Mouse (Mus musculus): Measurements from ENCODE around the gene Irf2. TPM values are rescaled to one million over a fixed set of nuclear protein-coding genes. Genes with fewer than 3 reads are reported as not detected.

Gene Irf2
- polyA plus RNA-seq, 1 experiment from 2014 or later = 6.4 TPM

DNA sequence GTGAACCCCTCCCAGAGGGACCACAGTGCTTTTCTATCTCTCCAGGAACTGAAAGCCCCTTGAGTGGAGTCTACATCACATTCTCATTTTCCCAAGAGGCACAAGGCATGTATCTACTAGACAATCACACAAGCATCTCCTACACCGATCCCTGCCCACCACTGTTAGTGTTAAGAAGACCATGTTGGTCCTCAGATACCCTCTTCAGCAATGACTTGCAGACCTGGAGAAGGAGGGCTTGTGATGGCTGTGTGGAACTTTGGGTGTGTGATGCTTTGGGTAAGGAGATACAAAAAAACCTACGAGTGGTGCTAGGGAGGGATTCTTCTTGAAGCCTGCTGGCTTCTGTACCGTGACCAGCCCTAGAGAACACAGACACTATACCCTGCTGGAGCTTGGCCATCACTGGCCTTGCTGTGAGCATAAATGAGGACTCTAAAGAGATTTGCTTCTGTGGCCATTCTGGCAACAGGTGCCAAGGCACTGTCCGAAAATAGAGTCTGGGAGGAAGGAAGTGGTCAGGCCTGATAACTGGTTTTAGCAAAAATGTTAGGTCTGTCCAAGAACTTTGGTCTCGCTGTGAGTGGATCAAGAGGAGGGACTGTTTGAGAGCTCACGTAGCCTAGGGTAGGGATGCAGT lies 110.8 kb downstream of the Irf2 start:
- Histone ChIP-seq H3K36me3 (ENCODE audit: control insufficient read depth, insufficient read depth, low read length) (no peaks in the 10 kb centered on the region), H3K9me3 (ENCODE audit: control insufficient read depth, low read length) (no peaks in the 10 kb centered on the region), H3K4me1 (ENCODE audit: control insufficient read depth, insufficient read depth, low read length) (no peaks in the 10 kb centered on the region), H3K27ac (replicated peaks; ENCODE audit: low read depth, low read length) (no peak overlapping the region), H3K4me2 (ENCODE audit: low read length) (no peak overlapping the region), H3K27me3 (ENCODE audit: control insufficient read depth, insufficient read depth, low read length) (no peaks in the 10 kb centered on the region), H3K4me3 (replicated peaks; ENCODE audit: low read depth, low read length) (no peak overlapping the region), H3K9ac (replicated peaks; ENCODE audit: low read length) (no peak overlapping the region)
- DNase-seq = no peak
- no peak for ATAC-seq (ENCODE audit: low FRiP score, low TSS enrichment)
- 92% methylated on average over 6 of the region's 6 CpGs for WGBS

DNA sequence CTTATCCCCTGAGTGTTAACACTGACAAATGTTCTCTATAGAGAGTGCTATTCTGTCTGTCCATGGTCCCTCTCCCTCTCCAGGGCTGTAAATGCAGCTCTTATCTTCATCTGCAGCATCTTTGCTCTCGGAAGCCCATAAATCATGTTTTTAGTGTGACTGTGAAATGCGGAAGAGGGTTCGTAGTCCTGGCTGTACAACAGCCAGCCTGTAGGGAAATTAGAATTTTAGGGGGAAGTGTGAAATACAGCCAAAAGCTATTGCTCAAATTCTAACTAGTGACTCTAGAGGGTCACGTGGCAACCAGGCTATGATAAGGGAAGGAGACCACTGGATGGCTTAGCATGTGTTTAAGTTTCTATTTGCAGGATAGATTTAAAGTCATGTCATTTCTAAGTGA lies 112.0 kb downstream of the Irf2 start:
- 81% methylated on average over 4 of the region's 4 CpGs for WGBS
- Histone ChIP-seq H3K27me3 (ENCODE audit: control insufficient read depth, insufficient read depth, low read length) (no peaks in the 10 kb centered on the region), H3K36me3 (ENCODE audit: control insufficient read depth, insufficient read depth, low read length) (no peaks in the 10 kb centered on the region)

DNA sequence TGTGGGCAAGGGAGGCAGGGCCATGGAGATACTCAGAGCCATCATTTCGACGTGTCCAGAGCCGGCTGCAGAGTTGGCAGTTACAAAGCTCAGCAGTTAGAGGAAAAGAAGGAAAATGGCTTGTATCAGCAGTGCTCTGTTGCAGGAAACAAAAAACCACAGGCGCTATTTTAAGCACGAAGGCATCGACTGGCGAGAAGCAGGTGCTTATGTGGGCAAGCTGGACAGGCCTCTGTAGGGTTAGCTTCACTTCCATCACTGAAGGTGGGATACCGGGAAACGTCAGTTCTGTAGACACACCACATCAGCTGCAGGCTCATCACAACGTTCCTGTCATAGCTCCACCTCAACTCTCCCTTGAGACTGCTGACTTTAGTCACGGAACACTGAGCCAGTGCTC lies 112.8 kb downstream of the Irf2 start:
- H3K36me3 ChIP-seq (ENCODE audit: control insufficient read depth, insufficient read depth, low read length) = no peaks in the 10 kb centered on the region
- no peak overlapping the region for H3K9ac ChIP-seq (replicated peaks; ENCODE audit: low read length)
- no peak overlapping the region for H3K4me3 ChIP-seq (replicated peaks; ENCODE audit: low read depth, low read length)
- no peaks in the 10 kb centered on the region for H3K27me3 ChIP-seq (ENCODE audit: control insufficient read depth, insufficient read depth, low read length)
- H3K27ac ChIP-seq (replicated peaks; ENCODE audit: low read depth, low read length) = no peak overlapping the region
- no peaks in the 10 kb centered on the region for H3K9me3 ChIP-seq (ENCODE audit: control insufficient read depth, low read length)
- DNase-seq (no peak), ATAC-seq (ENCODE audit: low FRiP score, low TSS enrichment) (no peak)
- WGBS = 90% methylated on average over 11 of the region's 11 CpGs
- H3K4me2 ChIP-seq (ENCODE audit: low read length) = no peak overlapping the region
- H3K4me1 ChIP-seq (ENCODE audit: control insufficient read depth, insufficient read depth, low read length) = no peaks in the 10 kb centered on the region

More for the DNA sequence above, 112.0 kb downstream of the Irf2 start:
- ATAC-seq (ENCODE audit: low FRiP score, low TSS enrichment) (no peak), DNase-seq (no peak)
- no peaks in the 10 kb centered on the region for H3K9me3 ChIP-seq (ENCODE audit: control insufficient read depth, low read length)
- no peak overlapping the region for H3K4me2 ChIP-seq (ENCODE audit: low read length)
- no peaks in the 10 kb centered on the region for H3K4me1 ChIP-seq (ENCODE audit: control insufficient read depth, insufficient read depth, low read length)
- H3K9ac ChIP-seq (replicated peaks; ENCODE audit: low read length) = no peak overlapping the region
- no peak overlapping the region for H3K4me3 ChIP-seq (replicated peaks; ENCODE audit: low read depth, low read length)
- H3K27ac ChIP-seq (replicated peaks; ENCODE audit: low read depth, low read length) = no peak overlapping the region

DNA sequence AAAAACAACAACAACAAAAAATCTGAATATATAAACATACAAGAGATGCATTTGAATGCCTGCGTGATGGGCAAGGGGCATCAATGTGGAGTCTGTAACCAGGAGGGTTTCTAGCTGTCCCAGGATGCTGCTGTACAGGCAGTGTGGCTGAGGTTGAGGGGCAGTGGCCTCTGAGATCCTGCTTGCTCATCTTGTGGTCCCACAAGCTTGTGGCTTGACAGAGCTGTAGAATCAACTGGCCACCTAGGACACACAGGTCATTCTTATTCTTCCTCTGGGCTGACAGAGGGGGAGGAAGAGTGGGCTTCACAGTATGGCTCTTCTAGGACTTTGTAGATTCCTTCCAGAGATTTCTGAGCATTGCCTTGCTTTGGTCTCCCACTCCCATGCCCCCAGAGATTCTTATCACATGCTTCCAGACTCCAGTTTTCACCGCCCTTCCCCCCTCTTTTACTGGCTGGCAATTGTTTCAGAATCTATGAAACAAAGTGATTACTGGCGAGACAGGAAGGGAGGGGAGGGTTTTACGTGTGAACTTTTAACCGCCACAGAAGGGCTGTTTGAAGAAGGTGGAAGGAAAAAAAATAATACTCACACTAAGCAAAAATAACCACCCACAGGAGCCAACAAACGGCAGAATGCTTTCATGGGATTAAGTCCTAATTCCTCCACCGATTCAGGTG lies 119.8 kb downstream of the Irf2 start:
- 35% methylated on average over 7 of the region's 7 CpGs for WGBS
- no peaks in the 10 kb centered on the region for H3K9me3 ChIP-seq (ENCODE audit: control insufficient read depth, low read length)
- ATAC-seq (ENCODE audit: low FRiP score, low TSS enrichment) (no peak), DNase-seq (peak; percentile 42)
- no peaks in the 10 kb centered on the region for H3K36me3 ChIP-seq (ENCODE audit: control insufficient read depth, insufficient read depth, low read length)
- no peak overlapping the region for H3K4me2 ChIP-seq (ENCODE audit: low read length)
- H3K27ac ChIP-seq (replicated peaks; ENCODE audit: low read depth, low read length) = peak overlapping the region; percentile 37; the same call in 1 of the 2 replicates
- no peak overlapping the region for H3K9ac ChIP-seq (replicated peaks; ENCODE audit: low read length)
- no peaks in the 10 kb centered on the region; the same call in 1 of the 2 replicates for H3K4me1 ChIP-seq (ENCODE audit: control insufficient read depth, insufficient read depth, low read length)
- no peak overlapping the region for H3K4me3 ChIP-seq (replicated peaks; ENCODE audit: low read depth, low read length)
- H3K27me3 ChIP-seq (ENCODE audit: control insufficient read depth, insufficient read depth, low read length) = no peaks in the 10 kb centered on the region

DNA sequence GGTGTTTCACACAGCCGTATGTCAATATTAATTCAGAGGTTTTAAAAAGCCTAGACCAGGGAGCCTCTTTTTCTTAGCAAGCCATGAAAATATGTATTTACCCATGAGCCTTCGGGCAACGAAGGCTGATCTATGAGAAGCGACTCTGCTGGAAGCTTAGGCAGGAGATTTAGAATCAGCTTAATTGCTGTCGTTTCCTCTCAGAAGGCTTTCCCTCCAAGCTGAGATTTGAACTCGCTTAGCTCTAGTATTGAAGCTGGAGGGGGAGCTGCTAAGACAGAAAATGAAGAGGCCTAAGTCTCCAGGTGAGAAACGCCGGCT lies 120.3 kb downstream of the Irf2 start:
- Histone ChIP-seq H3K9me3 (ENCODE audit: control insufficient read depth, low read length) (no peaks in the 10 kb centered on the region), H3K4me2 (ENCODE audit: low read length) (no peak overlapping the region), H3K27me3 (ENCODE audit: control insufficient read depth, insufficient read depth, low read length) (no peaks in the 10 kb centered on the region), H3K27ac (replicated peaks; ENCODE audit: low read depth, low read length) (peak overlapping the region; percentile 37; the same call in 1 of the 2 replicates), H3K9ac (replicated peaks; ENCODE audit: low read length) (no peak overlapping the region; the same call in 1 of the 2 replicates), H3K4me1 (ENCODE audit: control insufficient read depth, insufficient read depth, low read length) (no peaks in the 10 kb centered on the region; the same call in 1 of the 2 replicates), H3K36me3 (ENCODE audit: control insufficient read depth, insufficient read depth, low read length) (no peaks in the 10 kb centered on the region), H3K4me3 (replicated peaks; ENCODE audit: low read depth, low read length) (no peak overlapping the region)
- DNase-seq (peak; percentile 50), ATAC-seq (ENCODE audit: low FRiP score, low TSS enrichment) (no peak)
- 48% methylated on average over 8 of the region's 8 CpGs for WGBS

DNA sequence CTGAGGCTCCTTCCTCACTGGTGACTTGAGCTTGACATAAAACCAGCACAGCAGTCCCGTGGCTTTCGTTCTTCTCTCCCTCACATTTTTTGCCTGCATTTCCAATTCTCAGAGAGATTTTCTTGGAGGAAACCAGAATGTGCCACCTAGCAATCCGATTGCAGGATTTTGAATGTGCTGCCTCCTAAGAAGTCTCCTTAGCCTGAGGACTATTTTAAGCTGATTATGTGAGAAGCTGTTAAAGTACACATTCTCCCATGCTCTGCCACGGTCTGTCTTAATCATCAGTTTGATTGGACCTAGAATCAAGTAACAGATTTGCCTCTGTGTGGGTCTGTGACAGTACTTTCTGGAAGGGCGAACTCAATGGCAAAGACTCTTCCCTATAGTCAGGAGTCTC lies 123.0 kb downstream of the Irf2 start:
- Histone ChIP-seq H3K27me3 (ENCODE audit: control insufficient read depth, insufficient read depth, low read length) (no peaks in the 10 kb centered on the region), H3K4me1 (ENCODE audit: control insufficient read depth, insufficient read depth, low read length) (no peaks in the 10 kb centered on the region; the same call in 1 of the 2 replicates), H3K9me3 (ENCODE audit: control insufficient read depth, low read length) (no peaks in the 10 kb centered on the region), H3K4me2 (ENCODE audit: low read length) (no peak overlapping the region), H3K27ac (replicated peaks; ENCODE audit: low read depth, low read length) (no peak overlapping the region), H3K9ac (replicated peaks; ENCODE audit: low read length) (no peak overlapping the region), H3K4me3 (replicated peaks; ENCODE audit: low read depth, low read length) (no peak overlapping the region), H3K36me3 (ENCODE audit: control insufficient read depth, insufficient read depth, low read length) (no peaks in the 10 kb centered on the region)
- ATAC-seq (ENCODE audit: low FRiP score, low TSS enrichment) (no peak), DNase-seq (no peak)
- 84% methylated on average over 5 of the region's 5 CpGs for WGBS

DNA sequence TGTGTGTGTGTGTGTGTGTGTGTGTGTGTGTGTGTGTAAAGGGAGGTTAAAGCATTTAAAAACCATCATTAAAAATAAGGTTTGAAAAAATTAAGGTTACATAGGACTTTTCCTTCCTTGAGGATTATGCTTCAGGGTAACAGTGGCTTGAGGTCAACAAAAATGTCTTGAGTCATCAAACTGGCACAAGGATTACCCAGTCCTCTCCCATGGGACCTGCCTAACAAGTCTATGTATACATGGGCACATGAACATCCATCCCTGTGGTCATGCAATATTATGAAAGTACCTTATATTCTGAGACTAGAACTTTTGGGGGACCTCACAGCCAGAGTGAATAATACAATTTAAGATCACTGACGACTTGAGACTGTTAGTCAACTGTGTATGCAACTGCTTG lies 125.9 kb downstream of the Irf2 start:
- Histone ChIP-seq H3K9me3 (ENCODE audit: control insufficient read depth, low read length) (no peaks in the 10 kb centered on the region), H3K4me2 (ENCODE audit: low read length) (no peak overlapping the region), H3K4me1 (ENCODE audit: control insufficient read depth, insufficient read depth, low read length) (no peaks in the 10 kb centered on the region), H3K27ac (replicated peaks; ENCODE audit: low read depth, low read length) (no peak overlapping the region), H3K36me3 (ENCODE audit: control insufficient read depth, insufficient read depth, low read length) (no peaks in the 10 kb centered on the region), H3K4me3 (replicated peaks; ENCODE audit: low read depth, low read length) (no peak overlapping the region), H3K9ac (replicated peaks; ENCODE audit: low read length) (no peak overlapping the region), H3K27me3 (ENCODE audit: control insufficient read depth, insufficient read depth, low read length) (no peaks in the 10 kb centered on the region)
- ATAC-seq (ENCODE audit: low FRiP score, low TSS enrichment) (no peak), DNase-seq (no peak)
- 84% methylated on average over 1 of the region's 1 CpGs for WGBS

DNA sequence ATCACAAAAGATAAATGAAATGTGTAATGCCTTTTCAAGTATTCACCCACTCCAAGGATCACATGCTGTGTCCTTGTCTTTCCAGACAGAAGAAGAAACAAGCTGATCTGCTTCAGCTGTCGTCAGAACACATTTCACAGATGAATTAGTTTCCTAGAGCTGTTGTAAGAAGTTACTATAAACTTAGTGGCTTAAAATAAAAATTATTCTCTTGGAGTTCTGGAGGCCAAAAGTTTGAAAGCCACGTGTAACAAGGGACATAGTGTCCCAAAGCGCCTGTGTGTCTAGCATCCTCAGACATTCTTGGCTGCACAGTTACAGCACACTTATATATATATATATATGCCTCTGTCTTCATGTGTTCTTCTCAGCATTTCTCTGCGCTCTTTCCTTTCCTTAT lies 127.9 kb downstream of the Irf2 start:
- Histone ChIP-seq H3K4me1 (ENCODE audit: control insufficient read depth, insufficient read depth, low read length) (no peaks in the 10 kb centered on the region), H3K27ac (replicated peaks; ENCODE audit: low read depth, low read length) (no peak overlapping the region), H3K27me3 (ENCODE audit: control insufficient read depth, insufficient read depth, low read length) (no peaks in the 10 kb centered on the region), H3K4me3 (replicated peaks; ENCODE audit: low read depth, low read length) (no peak overlapping the region), H3K9me3 (ENCODE audit: control insufficient read depth, low read length) (no peaks in the 10 kb centered on the region), H3K4me2 (ENCODE audit: low read length) (no peak overlapping the region), H3K9ac (replicated peaks; ENCODE audit: low read length) (no peak overlapping the region), H3K36me3 (ENCODE audit: control insufficient read depth, insufficient read depth, low read length) (no peaks in the 10 kb centered on the region)
- WGBS = 49% methylated on average over 4 of the region's 4 CpGs
- ATAC-seq (ENCODE audit: low FRiP score, low TSS enrichment) = no peak
- no peak for DNase-seq

Data from midbrain, embryonic 14.5 days (tissue).